Mouse (Mus musculus) midbrain, embryonic 16.5 days (tissue): ENCODE data around the gene Gm21981. TPM values are rescaled to one million over a fixed set of nuclear protein-coding genes. Genes with fewer than 3 reads are reported as not detected.

ENCODE experiments used
- ATAC-seq: fragments of 200-750 bp; cut with Nextera tagmentation; 2 replicates; pipeline ENCODE4 v1.8.0; 2017; ENCODE audit warnings: moderate TSS enrichment
- H3K27ac ChIP-seq: fragments of 300-500 bp; sonication (generic); 2 replicates; pipeline ENCODE4 v1.5.1; 2014; ENCODE audit warnings: mild to moderate bottlenecking, low read length, mixed read lengths
- H3K27me3 ChIP-seq: fragments of 300-500 bp; sonication (generic); 2 replicates; pipeline ENCODE4 v1.6.1; 2014; ENCODE audit warnings: low read depth, low read length, mixed read lengths; ENCODE audit not compliant: control insufficient read depth, insufficient read depth
- H3K36me3 ChIP-seq: fragments of 300-500 bp; sonication (generic); 2 replicates; pipeline ENCODE4 v1.6.1; 2014; ENCODE audit warnings: mild to moderate bottlenecking, low read length, moderate library complexity, mixed read lengths; ENCODE audit not compliant: control insufficient read depth, insufficient read depth
- H3K4me1 ChIP-seq: fragments of 300-500 bp; sonication (generic); 2 replicates; pipeline ENCODE4 v1.6.1; 2014; ENCODE audit warnings: mild to moderate bottlenecking, low read length, mixed read lengths; ENCODE audit not compliant: control insufficient read depth, insufficient read depth
- H3K4me2 ChIP-seq: fragments of 300-500 bp; sonication (generic); 2 replicates; pipeline ENCODE4 v1.6.1; 2014; ENCODE audit warnings: mild to moderate bottlenecking, low read length, mixed read lengths
- H3K4me3 ChIP-seq: fragments of 300-500 bp; sonication (generic); 2 replicates; pipeline ENCODE4 v1.5.1; 2014; ENCODE audit warnings: low read depth, mild to moderate bottlenecking, low read length, moderate library complexity, mixed read lengths
- H3K9ac ChIP-seq: fragments of 300-500 bp; sonication (generic); 2 replicates; pipeline ENCODE4 v1.6.1; 2014; ENCODE audit warnings: low read depth, low read length, mixed read lengths
- H3K9me3 ChIP-seq: fragments of 300-500 bp; sonication (generic); replicated peaks from 2 replicates; pipeline ENCODE4 v1.6.1; 2014; ENCODE audit warnings: mild to moderate bottlenecking, low read length, mixed read lengths; ENCODE audit not compliant: control insufficient read depth, poor library complexity, severe bottlenecking
- WGBS: fragments of 180-500 bp; shearing (Covaris S2); extraction: QIAGEN DNeasy Blood & Tissue Kit; methylation state at CpG from one replicate; pipeline ENCODE4 v1.1.7; 2014; 5-methylcytosine and 5-hydroxymethylcytosine counted together
- polyA plus RNA-seq: library from polyadenylated mRNA; unstranded; fragments of >200 nt; fragmentation: Nextera tagmentation; extraction: Ambion mirVana; gene quantifications from 2 replicates; pipeline ENCODE4 v1.2.1, GENCODE M21; 2015

The Gm21981 gene
- polyA plus RNA-seq, 1 experiment from 2014 or later: 0.92 TPM

DNA sequence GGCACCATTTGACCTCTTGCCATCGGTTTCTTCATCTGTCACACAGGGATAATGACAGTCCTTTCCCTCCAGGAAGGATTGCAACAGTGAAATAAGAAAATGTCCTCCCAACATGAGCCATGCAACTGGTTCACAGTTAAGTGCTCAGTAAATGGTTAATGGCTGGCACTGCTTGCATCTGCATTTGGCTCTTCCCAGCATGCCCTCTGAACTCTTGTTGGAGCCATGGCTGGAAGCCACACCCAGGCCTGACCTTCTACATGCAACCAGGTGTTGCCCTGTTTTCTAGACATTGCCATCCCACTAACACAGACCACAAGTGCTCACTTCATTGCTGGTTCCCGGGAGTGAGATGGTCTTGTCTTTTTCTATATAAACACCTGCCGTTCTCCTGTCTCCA lies 13.7 kb upstream of the Gm21981 start:
- H3K27ac ChIP-seq: no peak overlapping the region
- H3K4me2 ChIP-seq: no peak overlapping the region
- H3K4me1 ChIP-seq: peaks cover 2% of the 10 kb centered on the region; the same call in 1 of the 2 replicates
- H3K36me3 ChIP-seq: peaks cover 5% of the 10 kb centered on the region; the same call in 1 of the 2 replicates
- no peak overlapping the region for H3K9ac ChIP-seq
- H3K4me3 ChIP-seq: no peak overlapping the region
- H3K9me3 ChIP-seq: no peaks in the 10 kb centered on the region
- H3K27me3 ChIP-seq: no peaks in the 10 kb centered on the region
- no peak for ATAC-seq
- 81% methylated on average over 3 of the region's 3 CpGs for WGBS

DNA sequence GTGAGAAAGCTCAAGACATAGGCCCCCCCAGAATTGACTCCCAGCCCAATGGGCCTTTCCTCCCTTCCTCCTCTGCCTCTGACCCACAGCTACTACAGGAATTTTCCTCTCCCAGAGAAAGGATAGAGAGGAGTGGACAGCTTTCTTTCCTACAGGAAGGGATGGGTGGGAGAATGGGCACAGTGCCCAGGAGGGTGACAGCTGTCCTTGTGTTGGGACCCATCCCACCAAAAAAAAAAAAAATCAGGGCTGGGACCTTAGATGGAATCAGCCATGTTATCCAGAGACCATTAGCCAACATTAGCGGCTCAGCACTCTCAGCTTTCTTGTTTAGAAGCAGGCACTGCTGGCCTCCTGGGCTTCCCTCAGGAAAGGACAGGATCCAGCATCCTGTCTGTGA lies 11.9 kb upstream of the Gm21981 start:
- H3K27ac ChIP-seq: no peak overlapping the region
- no peaks in the 10 kb centered on the region for H3K9me3 ChIP-seq
- no peaks in the 10 kb centered on the region for H3K4me1 ChIP-seq
- 78% methylated on average over 1 of the region's 1 CpGs for WGBS
- no peak overlapping the region for H3K9ac ChIP-seq
- ATAC-seq: no peak
- H3K27me3 ChIP-seq: no peaks in the 10 kb centered on the region
- H3K36me3 ChIP-seq: peaks cover 5% of the 10 kb centered on the region; the same call in 1 of the 2 replicates
- no peak overlapping the region for H3K4me2 ChIP-seq
- H3K4me3 ChIP-seq: no peak overlapping the region

- H3K9me3 ChIP-seq: no peaks in the 10 kb centered on the region
- H3K9ac ChIP-seq: no peak overlapping the region
- H3K27ac ChIP-seq: no peak overlapping the region
- H3K4me2 ChIP-seq: no peak overlapping the region
- H3K36me3 ChIP-seq: peaks cover 5% of the 10 kb centered on the region; the same call in 1 of the 2 replicates
- H3K4me3 ChIP-seq: no peak overlapping the region
- 82% methylated on average over 4 of the region's 4 CpGs for WGBS
- no peaks in the 10 kb centered on the region for H3K4me1 ChIP-seq
- ATAC-seq: no peak
- H3K27me3 ChIP-seq: no peaks in the 10 kb centered on the region
These were observed 10.4 kb upstream of the Gm21981 start for GRCm38 (mm10) chr17:47704692-47705091.

GRCm38 (mm10) chr17:47703556-47703955 lies 9.3 kb upstream of the Gm21981 start:
- Histone ChIP-seq H3K27me3 (no peaks in the 10 kb centered on the region), H3K4me1 (no peaks in the 10 kb centered on the region), H3K4me2 (no peak overlapping the region), H3K27ac (no peak overlapping the region), H3K36me3 (peaks cover 9% of the 10 kb centered on the region; the same call in 1 of the 2 replicates), H3K9ac (no peak overlapping the region), H3K4me3 (no peak overlapping the region), H3K9me3 (no peaks in the 10 kb centered on the region)
- whole genome bisulfite sequencing: 34% methylated on average over 20 of the region's 20 CpGs
- ATAC-seq: no peak

DNA sequence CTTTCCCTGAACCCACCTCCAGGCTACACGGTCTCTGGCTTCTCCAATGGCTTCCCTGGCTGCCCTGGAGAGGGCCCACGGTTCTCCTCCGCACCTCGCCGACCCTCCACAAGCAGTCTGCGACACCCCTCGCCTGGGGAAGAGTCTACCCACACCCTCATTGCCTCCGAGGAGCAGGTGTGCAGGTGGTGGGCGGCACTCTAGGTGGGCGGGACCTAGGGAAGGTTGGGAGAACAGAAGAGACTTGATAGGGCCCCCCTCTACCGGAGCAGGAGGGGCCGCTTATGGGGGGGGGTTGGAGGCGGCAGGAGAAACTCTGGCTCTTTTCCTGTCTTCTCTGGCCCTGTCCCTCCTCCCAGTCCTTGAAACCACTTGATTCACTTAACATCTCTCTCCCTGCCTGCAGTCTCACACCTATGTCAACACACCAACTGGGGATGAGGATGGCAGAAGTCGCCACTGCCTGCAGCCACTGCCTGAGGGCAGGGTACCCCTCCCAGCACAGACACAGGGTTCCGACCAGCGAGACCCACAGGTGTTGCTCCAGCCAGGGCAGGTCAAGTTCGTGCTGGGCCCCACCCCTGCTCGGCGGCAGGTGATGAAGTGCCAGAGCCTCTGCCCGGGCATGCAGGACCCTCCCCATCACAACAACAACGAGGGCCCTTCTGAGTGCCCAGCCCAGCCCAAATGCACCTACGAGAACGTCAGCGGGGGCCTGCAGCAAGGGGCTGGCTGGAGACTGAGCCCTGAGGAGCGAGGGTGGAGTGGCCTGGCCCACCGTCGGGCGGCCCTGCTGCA lies 8.5 kb upstream of the Gm21981 start:
- H3K36me3 ChIP-seq: peaks cover 9% of the 10 kb centered on the region; the same call in 1 of the 2 replicates
- no peak for ATAC-seq

GRCm38 (mm10) chr17:47701793-47702192 lies 7.5 kb upstream of the Gm21981 start:
- 69% methylated on average over 9 of the region's 9 CpGs for WGBS
- no peak overlapping the region for H3K4me3 ChIP-seq
- no peaks in the 10 kb centered on the region for H3K4me1 ChIP-seq
- H3K36me3 ChIP-seq: peaks cover 9% of the 10 kb centered on the region; the same call in 1 of the 2 replicates
- H3K9me3 ChIP-seq: no peaks in the 10 kb centered on the region
- H3K4me2 ChIP-seq: no peak overlapping the region
- peak; percentile 62 for ATAC-seq
- no peak overlapping the region for H3K9ac ChIP-seq
- peak overlapping the region; percentile 51 for H3K27ac ChIP-seq
- no peaks in the 10 kb centered on the region for H3K27me3 ChIP-seq

More for the DNA sequence above, 8.5 kb upstream of the Gm21981 start:
- H3K9ac ChIP-seq: no peak overlapping the region
- H3K9me3 ChIP-seq: no peaks in the 10 kb centered on the region
- H3K4me3 ChIP-seq: no peak overlapping the region
- H3K4me2 ChIP-seq: no peak overlapping the region
- 55% methylated on average over 28 of the region's 28 CpGs for WGBS
- H3K4me1 ChIP-seq: no peaks in the 10 kb centered on the region
- no peaks in the 10 kb centered on the region for H3K27me3 ChIP-seq
- H3K27ac ChIP-seq: peak overlapping the region; percentile 51

- H3K9me3 ChIP-seq: no peaks in the 10 kb centered on the region
- peaks cover 8% of the 10 kb centered on the region for H3K4me1 ChIP-seq
- H3K4me2 ChIP-seq: no peak overlapping the region
- no peak overlapping the region for H3K27ac ChIP-seq
- WGBS: 76% methylated on average over 2 of the region's 2 CpGs
- peaks cover 6% of the 10 kb centered on the region; the same call in 1 of the 2 replicates for H3K36me3 ChIP-seq
- no peak overlapping the region for H3K9ac ChIP-seq
- H3K4me3 ChIP-seq: no peak overlapping the region
- ATAC-seq: no peak
- no peaks in the 10 kb centered on the region for H3K27me3 ChIP-seq
These were observed 4.8 kb upstream of the Gm21981 start for GRCm38 (mm10) chr17:47699055-47699454.

- Histone ChIP-seq H3K4me3 (no peak overlapping the region), H3K27me3 (no peaks in the 10 kb centered on the region), H3K9ac (no peak overlapping the region), H3K4me1 (peaks cover 10% of the 10 kb centered on the region), H3K36me3 (peaks cover 3% of the 10 kb centered on the region; the same call in 1 of the 2 replicates), H3K9me3 (no peaks in the 10 kb centered on the region), H3K27ac (no peak overlapping the region), H3K4me2 (no peak overlapping the region)
- ATAC-seq: no peak
- WGBS: 91% methylated on average over 10 of the region's 10 CpGs
These were observed 3.9 kb upstream of the Gm21981 start for GRCm38 (mm10) chr17:47698156-47698555.

DNA sequence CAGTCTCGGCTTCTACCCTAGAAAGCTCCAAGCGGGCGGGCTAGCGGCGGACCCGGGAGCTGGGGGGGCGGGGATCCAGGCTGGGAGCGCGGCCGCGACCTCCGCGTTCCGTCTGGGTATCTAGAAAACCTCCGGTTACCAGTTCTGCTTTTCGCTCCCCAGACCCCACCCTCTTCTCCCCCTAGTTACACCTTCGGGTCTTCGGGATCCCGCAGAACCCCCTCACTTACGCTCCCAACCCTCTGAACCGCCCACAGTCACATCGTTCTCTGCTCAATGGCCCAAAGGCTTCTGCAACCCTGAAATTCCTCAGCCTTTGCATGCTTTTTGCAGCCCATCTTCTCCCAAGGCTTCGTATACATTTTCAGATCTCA lies 1.1 kb upstream of the Gm21981 start:
- 1% methylated on average over 11 of the region's 23 CpGs for WGBS
- peak overlapping the region; percentile 82 for H3K27ac ChIP-seq
- peak; percentile 16; the same call in 1 of the 2 replicates for ATAC-seq
- no peaks in the 10 kb centered on the region for H3K27me3 ChIP-seq
- H3K9me3 ChIP-seq: no peaks in the 10 kb centered on the region
- H3K4me3 ChIP-seq: peak overlapping the region; percentile 78
- H3K4me2 ChIP-seq: peak overlapping the region; percentile 59
- H3K9ac ChIP-seq: peak overlapping the region; percentile 88
- peaks cover 10% of the 10 kb centered on the region for H3K4me1 ChIP-seq
- H3K36me3 ChIP-seq: peaks cover 3% of the 10 kb centered on the region; the same call in 1 of the 2 replicates
